In the genomic region with DNA sequence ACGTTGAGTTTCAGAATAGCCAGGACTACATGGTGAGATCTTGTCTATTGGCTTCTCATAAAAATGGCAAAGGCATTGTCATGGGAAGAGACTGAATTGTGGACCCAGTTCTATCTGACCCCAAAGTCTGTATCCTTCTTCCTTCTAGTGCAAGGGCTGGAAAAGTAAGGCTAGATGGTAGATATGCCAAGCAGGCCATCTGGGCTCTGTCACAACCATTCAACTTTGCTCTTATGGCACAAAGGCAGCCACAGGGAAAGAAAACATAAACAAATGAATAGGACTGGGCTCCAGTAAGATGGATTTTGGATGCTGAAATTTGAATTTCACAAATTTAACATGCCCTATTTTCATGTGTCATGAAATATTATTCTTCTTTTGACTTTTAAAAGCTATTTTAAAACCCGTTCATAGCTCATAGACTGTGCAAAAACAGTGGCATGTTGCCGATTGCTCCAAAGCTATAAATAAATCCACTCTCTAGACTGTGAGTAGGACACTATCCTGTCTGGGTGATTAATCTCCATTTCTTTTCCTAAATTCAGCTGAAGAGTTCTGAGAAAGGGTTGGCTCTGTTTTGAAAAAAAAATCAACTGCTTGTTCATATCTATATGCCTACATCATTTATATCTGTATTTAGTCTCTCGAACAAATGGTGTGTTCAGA, we compare ENCODE assay signal across 16 mouse cellular contexts. TPM values are rescaled to one million over a fixed set of nuclear protein-coding genes. Genes with fewer than 3 reads are reported as not detected.
A peak's percentile ranks its signal among the peaks of the same experiment; 100 is the strongest.
DNase-seq lines count a peak whose midpoint lies in the region; ATAC-seq and TF ChIP-seq lines count a peak whose summit lies in the region.
"Had no signal": no experiment of that assay in that cellular context is flagged by ENCODE, and none has a peak within 500 bp of the region (broad histone marks: within the 10 kb centered on the region; RNA-seq: fewer than 3 reads in every experiment).

No protein-coding gene starts in this region.

- peak overlapping the region; percentile 15 to 69 for H3K27ac ChIP-seq in heart, embryonic 14.5 days (replicated peaks in 1 of 2; ENCODE audit: control insufficient read depth in 1 of 2, insufficient read depth in 1 of 2, low read depth in 2 of 2, low read length in 2 of 2)
- H3K27ac ChIP-seq in cerebellum, adult 2 months (ENCODE audit: insufficient read depth, low read length), result peak overlapping the region; percentile 59; the same call in 1 of the 2 replicates
- no peak overlapping the region for H3K27ac ChIP-seq in limb, embryonic 10.5 days
- H3K27ac ChIP-seq: hindbrain, embryonic 15.5 days; kidney, postnatal 0 days; liver, embryonic 14.5 days; midbrain, embryonic 12.5 days had no signal

- TF ChIP-seq POLR2A in lung, adult 2 months (IDR thresholded peaks at IDR 0.05; ENCODE audit: borderline replicate concordance, extremely low read depth, low read depth, low read length), result no peak
- TF ChIP-seq POLR2A in cerebellum, adult 2 months (IDR thresholded peaks at IDR 0.05; ENCODE audit: borderline replicate concordance, insufficient read depth, low read length), result no peak

- H3K9me3 ChIP-seq in heart, embryonic 14.5 days (ENCODE audit: control insufficient read depth, low read length), result no peaks in the 10 kb centered on the region
- no peaks in the 10 kb centered on the region for H3K9me3 ChIP-seq in limb, embryonic 10.5 days (replicated peaks)
- H3K9me3 ChIP-seq: hindbrain, embryonic 15.5 days; midbrain, embryonic 12.5 days had no signal

- TF ChIP-seq CTCF in lung, adult 2 months (IDR thresholded peaks at IDR 0.05; ENCODE audit: insufficient read depth, low read length), result no peak
- no peak for TF ChIP-seq CTCF in cerebellum, adult 2 months (IDR thresholded peaks at IDR 0.05; ENCODE audit: borderline replicate concordance, insufficient read depth, low read depth, low read length)

- 44% methylated on average over 4 of the region's 4 CpGs for WGBS in heart, embryonic 14.5 days
- 70% methylated on average over 4 of the region's 4 CpGs for WGBS in lung, adult 2 months
- WGBS in cerebellum, adult 2 months, result 24% methylated on average over 4 of the region's 4 CpGs
- WGBS in limb, embryonic 10.5 days, result 88% methylated on average over 4 of the region's 4 CpGs

- no peak overlapping the region for H3K4me3 ChIP-seq in heart, embryonic 14.5 days (ENCODE audit: control insufficient read depth in 1 of 2, insufficient read depth in 1 of 2, low read depth in 1 of 2, low read length in 2 of 2)
- H3K4me3 ChIP-seq in lung, adult 2 months (replicated peaks; ENCODE audit: extremely low read depth, low read depth, low read length), result no peak overlapping the region
- no peak overlapping the region for H3K4me3 ChIP-seq in cerebellum, adult 2 months (replicated peaks; ENCODE audit: insufficient read depth, low read depth, low read length)
- no peak overlapping the region for H3K4me3 ChIP-seq in limb, embryonic 10.5 days
- H3K4me3 ChIP-seq: hindbrain, embryonic 15.5 days; midbrain, embryonic 12.5 days had no signal

- no peaks in the 10 kb centered on the region for H3K27me3 ChIP-seq in heart, embryonic 14.5 days (ENCODE audit: control insufficient read depth, insufficient read depth, low read length)
- no peaks in the 10 kb centered on the region for H3K27me3 ChIP-seq in cerebellum, adult 2 months (ENCODE audit: control insufficient read depth, insufficient read depth, low read length)
- peaks cover 4% of the 10 kb centered on the region for H3K27me3 ChIP-seq in limb, embryonic 10.5 days (ENCODE audit: low read depth, poor library complexity, severe bottlenecking)
- H3K27me3 ChIP-seq: hindbrain, embryonic 15.5 days had no signal

- H3K36me3 ChIP-seq in heart, embryonic 14.5 days (ENCODE audit: control insufficient read depth, insufficient read depth, low read length), result peaks cover 7% of the 10 kb centered on the region; the same call in 1 of the 2 replicates
- H3K36me3 ChIP-seq in limb, embryonic 10.5 days, result no peaks in the 10 kb centered on the region
- H3K36me3 ChIP-seq: hindbrain, embryonic 15.5 days; midbrain, embryonic 12.5 days had no signal

- H3K4me1 ChIP-seq in heart, embryonic 14.5 days (ENCODE audit: control insufficient read depth in 2 of 2, insufficient read depth in 2 of 2, low read length in 2 of 2), result peaks cover 3 to 14% of the 10 kb centered on the region in 2 experiments; a peak in 2 of 4 replicates
- H3K4me1 ChIP-seq in lung, adult 2 months (ENCODE audit: control insufficient read depth, insufficient read depth, low read length), result no peaks in the 10 kb centered on the region
- no peaks in the 10 kb centered on the region; the same call in 1 of the 2 replicates for H3K4me1 ChIP-seq in cerebellum, adult 2 months (ENCODE audit: control insufficient read depth, insufficient read depth, low read length)
- peaks cover 5% of the 10 kb centered on the region for H3K4me1 ChIP-seq in limb, embryonic 10.5 days

- ATAC-seq in heart, embryonic 14.5 days (ENCODE audit: insufficient number of reproducible peaks, insufficient read depth, low FRiP score, low read depth), result no peak

- peak overlapping the region; percentile 37 for H3K4me2 ChIP-seq in heart, embryonic 14.5 days (ENCODE audit: low read length)
- H3K4me2 ChIP-seq: hindbrain, embryonic 15.5 days; midbrain, embryonic 12.5 days had no signal

- no peak for DNase-seq in heart, postnatal 4 days
- peak; percentile 17 for DNase-seq in lung, postnatal 10 days
- no peak for DNase-seq in lung, adult 2 months
- peak; percentile 46 to 72 for DNase-seq in cerebellum, adult 2 months
- DNase-seq in right cerebral cortex, postnatal 36 days (ENCODE audit: low spot score in 2 of 2), result no peak
- no peak for DNase-seq in limb, embryonic 10.5 days (ENCODE audit: low spot score)
- DNase-seq: kidney, adult 11 months; right cerebral cortex, postnatal 25 days; thymus, postnatal 25 days had no signal

- H3K9ac ChIP-seq in heart, embryonic 14.5 days (ENCODE audit: low read length), result no peak overlapping the region
- H3K9ac ChIP-seq: hindbrain, embryonic 15.5 days; liver, embryonic 14.5 days; midbrain, embryonic 12.5 days had no signal

RNA-seq across cellular contexts. Expression of gene Kbtbd12, which starts 15.8 kb away (rescaled TPM):
- polyA plus RNA-seq in heart, embryonic 14.5 days (2014; fragmentation: Nextera tagmentation; extraction: Ambion mirVana), result 22.8 and 26.7 TPM in 2 replicates
- total RNA-seq in heart, postnatal 4 days (2021), result 10 to 100 TPM; 20.1 to 25.7 TPM
- 0.16 and 1.8 TPM in 2 replicates for polyA plus RNA-seq in lung, adult 2 months (2012; rRNA removed)
- polyA plus RNA-seq in cerebellum, adult 2 months (2012; rRNA removed), result 0.13 and 0.25 TPM in 2 replicates
- polyA plus RNA-seq in limb, embryonic 10.5 days (2016; fragmentation: Nextera tagmentation; extraction: Ambion mirVana), result 0.21 TPM in 1 of 2 replicates, not detected in the other
- polyA plus RNA-seq: forebrain, embryonic 11.5 days; kidney, postnatal 0 days; limb, embryonic 11.5 days; midbrain, embryonic 12.5 days had no signal

Comparison
In these comparisons a context has a peak if more than half of its experiments do, and no peak if none do; other contexts are left out.
1. DNase-seq: peak in lung, postnatal 10 days (single experiment) and cerebellum, adult 2 months (2 of 2); none in heart, postnatal 4 days (single experiment), lung, adult 2 months (single experiment), right cerebral cortex, postnatal 36 days (0 of 2) and limb, embryonic 10.5 days (single experiment).